Mouse (Mus musculus) left cerebral cortex, adult 2 months (tissue): ENCODE measurements around the gene Nav2. TPM values are rescaled to one million over a fixed set of nuclear protein-coding genes. Genes with fewer than 3 reads are reported as not detected.
A peak's percentile ranks its signal among the peaks of the same experiment; 100 is the strongest.

Experiments used
- DNase-seq, 2 experiments: peaks; one replicate each; pipeline ENCODE4 v3.0.0; 2021 to 2022; ENCODE audit warnings: low spot score in 2 of 2, mixed read lengths in 1 of 2; ENCODE audit errors: extremely low spot score in 1 of 2
- H3K27ac ChIP-seq: fragments of 200-600 bp; 2 replicates; pipeline ENCODE4 v1.8.1; 2022
- H3K4me3 ChIP-seq: fragments of 200-600 bp; 2 replicates; pipeline ENCODE4 v1.8.1; 2022
- CTCF ChIP-seq: fragments of 200-600 bp; IDR thresholded peaks from 2 replicates; pipeline ENCODE4 v1.8.1; 2022; ENCODE audit warnings: antibody characterized with exemption, mild to moderate bottlenecking, moderate library complexity
- intact Hi-C: fragments of 180-260 bp; cut with DNase I; formaldehyde crosslinking; loops from one replicate; pipeline ENCODE4 v1.15.1; 2025
- total RNA-seq, 2 experiments: library from RNA; stranded (reverse); gene quantifications; 2 replicates each; pipeline ENCODE4 v1.2.3; 2021

The Nav2 gene
- total RNA-seq, 2 experiments from 2014 or later, result 102 to 119 TPM

DNA sequence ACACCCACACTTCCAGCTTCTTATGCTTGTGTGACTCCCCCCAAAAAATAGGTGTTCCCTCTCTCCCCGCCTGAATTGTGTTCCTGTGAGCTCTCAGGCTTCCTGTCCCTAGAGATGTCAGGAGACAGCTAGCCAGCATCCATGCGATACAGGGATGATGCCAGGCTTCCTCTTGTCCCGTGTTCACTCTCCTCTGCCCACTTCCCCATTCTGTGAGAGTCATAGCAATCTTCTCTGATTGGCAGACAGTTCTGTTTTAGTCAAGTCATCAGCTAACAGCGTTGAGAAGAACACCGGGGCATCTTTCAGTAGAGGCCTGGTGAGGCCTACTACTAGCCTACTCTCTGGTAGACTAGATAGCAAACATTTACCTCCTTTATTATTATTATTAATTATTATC, 546.1 kb downstream of the Nav2 start:
- DNase-seq, result no peak

GRCm38 (mm10) chr7:49456148-49456547, 547.6 kb downstream of the Nav2 start:
- Histone ChIP-seq H3K4me3 (no peak overlapping the region), H3K27ac (no peak overlapping the region)
- intact Hi-C loops, result no loop called here
- TF ChIP-seq CTCF, result peak; percentile 62
- DNase-seq, result no peak

More for the DNA sequence above, 546.1 kb downstream of the Nav2 start:
- Histone ChIP-seq H3K27ac (no peak overlapping the region), H3K4me3 (no peak overlapping the region)
- intact Hi-C loops, result no loop called here
- no peak for TF ChIP-seq CTCF

DNA sequence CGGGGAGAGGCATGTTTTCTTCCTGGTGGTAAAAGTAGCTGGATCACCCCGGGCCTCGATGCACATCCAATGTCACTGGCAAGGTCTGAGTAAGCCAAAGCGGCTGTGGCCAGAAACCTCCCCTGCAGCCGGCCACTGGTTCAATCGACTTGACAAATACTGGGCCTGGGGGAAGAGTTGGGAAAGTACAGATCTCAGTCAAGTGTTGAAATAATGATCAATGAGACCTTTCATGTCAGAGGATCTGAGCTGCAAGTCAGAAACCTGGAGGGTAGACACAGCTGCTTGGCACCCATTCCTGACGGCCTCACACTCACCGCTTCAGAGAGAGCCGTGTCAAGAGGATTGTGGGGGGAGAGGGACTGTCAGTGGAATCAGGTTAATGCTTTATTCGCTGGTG, 548.9 kb downstream of the Nav2 start:
- DNase-seq, result no peak
- Histone ChIP-seq H3K27ac (no peak overlapping the region), H3K4me3 (no peak overlapping the region)
- intact Hi-C loops, result no loop called here
- TF ChIP-seq CTCF, result no peak

GRCm38 (mm10) chr7:49457890-49458289, 549.4 kb downstream of the Nav2 start:
- intact Hi-C loops, result no loop called here
- H3K27ac ChIP-seq, result no peak overlapping the region
- H3K4me3 ChIP-seq, result no peak overlapping the region
- no peak for TF ChIP-seq CTCF
- no peak for DNase-seq

- TF ChIP-seq CTCF, result no peak
- no peak for DNase-seq
- intact Hi-C loops, result no loop called here
- Histone ChIP-seq H3K4me3 (peak overlapping the region; percentile 14; the same call in 1 of the 2 replicates), H3K27ac (no peak overlapping the region)
Observed at GRCm38 (mm10) chr7:49462328-49462811, 553.9 kb downstream of the Nav2 start.

GRCm38 (mm10) chr7:49467861-49468260, 559.3 kb downstream of the Nav2 start:
- H3K27ac ChIP-seq, result peak overlapping the region; percentile 25
- intact Hi-C loops, result no loop called here
- H3K4me3 ChIP-seq, result no peak overlapping the region
- TF ChIP-seq CTCF, result peak; percentile 69
- no peak for DNase-seq

DNA sequence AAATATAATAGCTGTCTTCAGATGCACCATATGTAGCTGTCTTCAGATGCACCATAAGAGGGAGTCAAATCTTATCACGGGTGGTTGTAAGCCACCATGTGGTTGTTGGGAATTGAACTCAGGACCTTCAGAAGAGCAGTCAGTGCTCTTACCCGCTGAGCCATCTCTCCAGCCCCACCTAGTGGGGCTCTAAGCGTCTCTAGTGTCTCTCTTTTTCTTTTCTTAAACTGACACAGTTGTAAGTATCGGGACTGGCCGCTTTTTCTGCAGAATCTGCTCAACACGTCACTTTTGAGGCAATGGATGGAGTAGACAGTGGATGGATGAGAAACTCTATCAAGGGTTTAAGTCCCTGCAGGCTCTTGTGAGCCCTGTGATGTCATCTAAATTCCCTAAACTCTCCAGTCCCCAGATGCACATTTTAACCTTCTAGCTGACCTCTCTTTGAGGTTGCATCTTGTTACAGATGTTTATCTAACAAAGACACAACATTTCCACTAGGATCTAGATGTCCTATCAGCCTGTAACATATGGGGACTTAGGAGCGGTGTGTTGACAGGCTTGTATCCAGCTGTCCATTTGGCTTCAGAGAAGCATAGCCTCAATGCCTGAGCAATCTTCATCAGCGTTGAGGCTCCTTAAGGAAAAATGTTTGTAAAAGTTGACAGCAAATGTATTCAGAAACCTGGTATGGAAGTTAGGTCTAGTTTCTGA, 560.1 kb downstream of the Nav2 start:
- peak overlapping the region; percentile 25; the same call in 1 of the 2 replicates for H3K27ac ChIP-seq
- intact Hi-C loops, result no loop called here
- no peak overlapping the region for H3K4me3 ChIP-seq
- peak; percentile 2; the same call in 1 of the 2 replicates for TF ChIP-seq CTCF
- DNase-seq, result no peak

GRCm38 (mm10) chr7:49471278-49471677, 562.8 kb downstream of the Nav2 start:
- peak; percentile 53 to 68 for DNase-seq
- intact Hi-C loops, result loop anchor here (2.0 to 5.0 kb wide), 3 partner anchors 91 to 281 kb away; no protein-coding TSS in a partner anchor
- TF ChIP-seq CTCF, result peak; percentile 75
- H3K27ac ChIP-seq, result no peak overlapping the region
- H3K4me3 ChIP-seq, result no peak overlapping the region

DNA sequence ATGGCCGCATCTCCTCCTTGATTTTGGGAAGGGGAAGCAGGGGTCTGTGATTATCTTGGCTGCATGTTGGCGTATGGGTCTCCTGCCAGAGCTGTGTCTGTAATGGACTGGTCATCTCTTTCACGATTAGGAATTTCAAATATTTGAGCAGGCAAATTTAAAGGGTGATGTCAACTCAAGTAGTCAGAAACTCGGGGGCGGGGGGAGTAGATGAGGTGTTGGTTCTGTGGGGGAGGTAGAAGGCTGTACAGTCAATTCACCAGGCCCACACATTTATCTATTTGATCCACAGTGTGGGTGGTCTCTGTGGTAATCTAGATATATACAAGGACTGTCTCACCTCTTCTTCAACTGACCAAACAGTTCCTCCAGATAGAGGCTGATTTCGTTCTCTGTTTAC, 566.8 kb downstream of the Nav2 start:
- Histone ChIP-seq H3K4me3 (no peak overlapping the region), H3K27ac (no peak overlapping the region)
- intact Hi-C loops, result no loop called here
- no peak for TF ChIP-seq CTCF
- DNase-seq, result no peak

GRCm38 (mm10) chr7:49476163-49476562, 567.6 kb downstream of the Nav2 start:
- Histone ChIP-seq H3K27ac (no peak overlapping the region), H3K4me3 (no peak overlapping the region)
- no peak for DNase-seq
- intact Hi-C loops, result no loop called here
- TF ChIP-seq CTCF, result no peak

DNA sequence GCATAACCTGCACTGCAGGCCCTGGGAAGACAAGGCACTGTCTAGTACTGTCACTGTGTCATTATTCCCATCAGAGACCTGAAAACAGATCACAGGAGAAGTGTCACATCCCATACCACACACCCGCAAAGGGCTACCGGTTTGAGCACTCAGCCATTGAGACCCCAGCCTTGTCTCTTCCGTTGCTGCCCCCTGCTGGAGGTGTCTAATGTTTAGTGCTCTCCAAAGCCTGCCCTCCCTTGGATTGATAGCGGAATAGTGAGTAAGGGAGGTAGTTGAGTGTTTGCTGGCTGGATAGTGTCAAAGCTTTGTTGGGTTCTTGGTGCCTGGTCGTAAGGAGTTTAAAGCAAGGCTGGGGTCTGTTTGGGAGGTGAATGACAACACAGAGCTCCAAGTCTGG, 568.1 kb downstream of the Nav2 start:
- no peak for DNase-seq

GRCm38 (mm10) chr7:49477076-49477975, 568.8 kb downstream of the Nav2 start:
- Histone ChIP-seq H3K4me3 (no peak overlapping the region), H3K27ac (no peak overlapping the region)
- no peak for TF ChIP-seq CTCF
- intact Hi-C loops, result no loop called here
- no peak for DNase-seq

More for the DNA sequence above, 568.1 kb downstream of the Nav2 start:
- intact Hi-C loops, result no loop called here
- Histone ChIP-seq H3K27ac (no peak overlapping the region), H3K4me3 (no peak overlapping the region)
- peak; percentile 60 for TF ChIP-seq CTCF
